Mouse (Mus musculus) neural tube, postnatal 0 days (tissue): Measurements from ENCODE around the gene Msrb2. TPM values are rescaled to one million over a fixed set of nuclear protein-coding genes. Genes with fewer than 3 reads are reported as not detected.

Experiments used
- polyA plus RNA-seq: library from polyadenylated mRNA; unstranded; fragments of >200 nt; fragmentation: Nextera tagmentation; extraction: Ambion mirVana; gene quantifications from 2 replicates; pipeline ENCODE4 v1.2.1, GENCODE M21; 2015

The Msrb2 gene
- 14.5 and 14.6 TPM in 2 replicates for polyA plus RNA-seq

GRCm38 (mm10) chr2:19371390-19372158 lies at the start of gene Msrb2:
Msrb2 (plus strand) TSS chr2:19371440.

Other genes starting within 250 kb of the Msrb2 start
- 0.74 and 1.1 TPM in 2 replicates for gene Armc3, start 172.1 kb upstream of the Msrb2 start, polyA plus RNA-seq
- not detected in 2 replicates for gene Ptf1a, start 74.2 kb downstream of the Msrb2 start, polyA plus RNA-seq
- not detected in 2 replicates for gene 4921504E06Rik, start 182.5 kb downstream of the Msrb2 start, polyA plus RNA-seq